ENCODE assay signal across 11 mouse cellular contexts in genomic region chr13:43774605-43775426, GRCm38 (mm10). TPM values are rescaled to one million over a fixed set of nuclear protein-coding genes. Genes with fewer than 3 reads are reported as not detected.
DNase-seq lines count a peak whose midpoint lies in the region; ATAC-seq and TF ChIP-seq lines count a peak whose summit lies in the region.
"Had no signal": no experiment of that assay in that cellular context is flagged by ENCODE, and none has a peak within 500 bp of the region (broad histone marks: within the 10 kb centered on the region; RNA-seq: fewer than 3 reads in every experiment).

No protein-coding gene starts in this region.

- no peak for ATAC-seq in lung, embryonic 14.5 days (ENCODE audit: insufficient read depth)
- peak; percentile 20 for ATAC-seq in Patski

- no peaks in the 10 kb centered on the region for H3K79me2 ChIP-seq in myocyte (ENCODE audit: control insufficient read depth, insufficient read depth)

- POLR2A ChIA-PET in Patski (lab: Charles Lee): no interaction called here

- no peak for TF ChIP-seq POLR2A in myocyte (IDR thresholded peaks at IDR 0.05; ENCODE audit: insufficient read length, low read depth)

- 65% methylated on average over 13 of the region's 13 CpGs for WGBS in lung, embryonic 14.5 days
- 83% methylated on average over 13 of the region's 13 CpGs for WGBS in limb, embryonic 10.5 days

- in situ Hi-C loops in Patski (cut with MboI; ENCODE audit: low pct_unique_long_range_greater_than_20kb): loop anchor here (5.0 to 10.0 kb wide), 2 partner anchors 72 to 310 kb away; no protein-coding TSS in a partner anchor

- H3K4me3 ChIP-seq in lung, embryonic 14.5 days (ENCODE audit: low read depth, low read length): no peak overlapping the region
- H3K4me3 ChIP-seq in myocyte: no peak overlapping the region
- no peak overlapping the region for H3K4me3 ChIP-seq in limb, embryonic 10.5 days
- H3K4me3 ChIP-seq: hindbrain, embryonic 15.5 days; midbrain, embryonic 15.5 days; neural tube, embryonic 12.5 days had no signal

- H3K36me3 ChIP-seq in lung, embryonic 14.5 days (ENCODE audit: insufficient read depth): no peaks in the 10 kb centered on the region
- no peaks in the 10 kb centered on the region for H3K36me3 ChIP-seq in myocyte (ENCODE audit: control insufficient read depth, insufficient read depth)
- H3K36me3 ChIP-seq in limb, embryonic 10.5 days: no peaks in the 10 kb centered on the region
- H3K36me3 ChIP-seq: hindbrain, embryonic 15.5 days; midbrain, embryonic 15.5 days; neural tube, embryonic 12.5 days had no signal

- H3K9ac ChIP-seq in lung, embryonic 14.5 days: no peak overlapping the region
- H3K9ac ChIP-seq: hindbrain, embryonic 15.5 days; liver, embryonic 14.5 days; midbrain, embryonic 15.5 days; neural tube, embryonic 12.5 days had no signal

- no peak overlapping the region for H3ac ChIP-seq in myocyte (ENCODE audit: control insufficient read depth, insufficient read length)

- no peak for TF ChIP-seq CTCF in lung, embryonic 14.5 days (IDR thresholded peaks at IDR 0.05; ENCODE audit: low read depth)
- no peak for TF ChIP-seq CTCF in Patski (IDR thresholded peaks at IDR 0.05)

- H3K9me3 ChIP-seq in lung, embryonic 14.5 days (ENCODE audit: low read depth, low read length): no peaks in the 10 kb centered on the region
- H3K9me3 ChIP-seq in limb, embryonic 10.5 days (replicated peaks): no peaks in the 10 kb centered on the region
- H3K9me3 ChIP-seq: hindbrain, embryonic 15.5 days; midbrain, embryonic 15.5 days; neural tube, embryonic 12.5 days had no signal

- CTCF ChIA-PET in Patski (lab: Charles Lee): no interaction called here

- H3K27ac ChIP-seq in lung, embryonic 14.5 days (ENCODE audit: low read depth): no peak overlapping the region
- no peak overlapping the region for H3K27ac ChIP-seq in limb, embryonic 10.5 days
- H3K27ac ChIP-seq: hindbrain, embryonic 15.5 days; liver, embryonic 14.5 days; midbrain, embryonic 15.5 days; neural tube, embryonic 12.5 days had no signal

- DNase-seq in lung, embryonic 14.5 days: no peak
- no peak for DNase-seq in lung, postnatal 14 days
- DNase-seq in CD4-positive helper T cell, adult 2 months (ENCODE audit: low read depth, low spot score): peak; percentile 80
- peak; percentile 87 for DNase-seq in Patski (ENCODE audit: low read depth, low spot score)
- DNase-seq in liver: no peak
- DNase-seq in limb, embryonic 10.5 days (ENCODE audit: low spot score): no peak

- peak overlapping the region; percentile 13; the same call in 1 of the 2 replicates for H3K4me2 ChIP-seq in lung, embryonic 14.5 days
- peak overlapping the region; percentile 74 for H3K4me2 ChIP-seq in myocyte (ENCODE audit: low read depth)
- H3K4me2 ChIP-seq: hindbrain, embryonic 15.5 days; midbrain, embryonic 15.5 days had no signal

- peaks cover 14% of the 10 kb centered on the region; the same call in 1 of the 2 replicates for H3K4me1 ChIP-seq in lung, embryonic 14.5 days (ENCODE audit: insufficient read depth)
- H3K4me1 ChIP-seq in limb, embryonic 10.5 days: peaks cover 10% of the 10 kb centered on the region; the same call in 1 of the 2 replicates

- H3K27me3 ChIP-seq in lung, embryonic 14.5 days (ENCODE audit: insufficient read depth, low read length): no peaks in the 10 kb centered on the region
- H3K27me3 ChIP-seq in Patski (no peaks in the 10 kb centered on the region), myocyte (ENCODE audit: control insufficient read depth, insufficient read depth, insufficient read length) (no peaks in the 10 kb centered on the region)
- H3K27me3 ChIP-seq in limb, embryonic 10.5 days (ENCODE audit: low read depth, poor library complexity, severe bottlenecking): 0 out of 2 replicates have a peak, but pooled peaks cover 7% of the 10 kb centered on the region
- H3K27me3 ChIP-seq: hindbrain, embryonic 15.5 days; midbrain, embryonic 15.5 days; neural tube, embryonic 12.5 days had no signal

TF ChIP-seq in myocyte, 11 proteins besides CTCF, POLR2A, EP300 and RAD21:
- TF ChIP-seq MYOG (IDR thresholded peaks at IDR 0.05; ENCODE audit: control insufficient read depth in 1 of 3, insufficient read depth in 1 of 3, insufficient read length in 2 of 3, low read depth in 2 of 3): no peak
- no peak for TF ChIP-seq TCF3 (IDR thresholded peaks at IDR 0.05; ENCODE audit: insufficient read length, low read depth)
- no peak for TF ChIP-seq POLR2AphosphoS2 (IDR thresholded peaks at IDR 0.05; ENCODE audit: insufficient read length, low read depth)
- TF ChIP-seq SRF (IDR thresholded peaks at IDR 0.05; ENCODE audit: control insufficient read depth, insufficient read length, low read depth): no peak
- no peak for TF ChIP-seq USF1 (IDR thresholded peaks at IDR 0.05; ENCODE audit: low read depth)
- TF ChIP-seq MAX (IDR thresholded peaks at IDR 0.05; ENCODE audit: low read depth): no peak
- TF ChIP-seq MYOD1 (IDR thresholded peaks at IDR 0.05; ENCODE audit: control insufficient read depth in 1 of 3, insufficient read length in 2 of 3, low read depth in 2 of 3): no peak
- TF ChIP-seq CEBPB (IDR thresholded peaks at IDR 0.05; ENCODE audit: insufficient read depth, poor library complexity, severe bottlenecking): no peak
- no peak for TF ChIP-seq REST (IDR thresholded peaks at IDR 0.05; ENCODE audit: insufficient read depth, insufficient read length)
- TF ChIP-seq TCF12 (IDR thresholded peaks at IDR 0.05; ENCODE audit: insufficient read depth, poor library complexity, severe bottlenecking): no peak
- no peak for TF ChIP-seq E2F4 (IDR thresholded peaks at IDR 0.05; ENCODE audit: insufficient read depth)
TF ChIP-seq in myocyte: peak in this region for 0.

RNA-seq across cellular contexts. Expression of gene Cd83, which starts 9.8 kb away (rescaled TPM):
- polyA plus RNA-seq in lung, embryonic 14.5 days (2014; fragmentation: Nextera tagmentation; extraction: Ambion mirVana): 12.9 and 14.3 TPM in 2 replicates
- polyA plus RNA-seq in Patski (2021) (not detected), myocyte (2012; fragmentation: generic; extraction: Trizol) (not detected)
- polyA plus RNA-seq in limb, embryonic 10.5 days (2016; fragmentation: Nextera tagmentation; extraction: Ambion mirVana): 4.2 and 5.0 TPM in 2 replicates

Comparison
In these comparisons a context has a peak if more than half of its experiments do, and no peak if none do; other contexts are left out.
1. DNase-seq: peak in CD4-positive helper T cell, adult 2 months (single experiment) and Patski (single experiment); none in lung, embryonic 14.5 days (single experiment), lung, postnatal 14 days (single experiment), liver (single experiment) and limb, embryonic 10.5 days (single experiment).